Mouse (Mus musculus): ENCODE results near the gene 6820408C15Rik. TPM values are rescaled to one million over a fixed set of nuclear protein-coding genes. Genes with fewer than 3 reads are reported as not detected.

Gene 6820408C15Rik
- total and polyA plus RNA-seq, 3 experiments = not detected

DNA sequence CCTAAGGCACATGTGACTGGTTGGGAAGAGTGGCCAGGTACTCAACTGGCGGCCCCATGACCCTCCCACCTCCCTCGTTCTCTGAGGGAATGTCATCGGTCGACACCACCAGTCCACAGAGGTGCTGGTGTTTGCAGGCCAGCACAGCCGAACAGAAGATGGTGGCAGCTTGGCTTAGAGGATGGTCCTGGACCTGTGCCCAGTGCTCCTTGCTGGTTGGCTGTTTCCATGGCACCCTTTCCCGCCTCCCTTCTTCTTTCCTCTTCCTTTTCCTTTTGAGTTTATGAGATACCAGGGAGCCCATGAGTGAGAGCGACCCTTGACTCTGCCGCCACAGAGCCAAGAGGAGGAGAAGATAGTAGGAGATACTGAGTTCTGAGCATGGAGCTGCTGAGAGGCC lies 27.9 kb downstream of the 6820408C15Rik start:
- Histone ChIP-seq H3K4me2 (ENCODE audit: insufficient read depth, low read depth, poor library complexity, severe bottlenecking) (no peak overlapping the region), H3K9ac (ENCODE audit: insufficient read depth, low read depth) (no peak overlapping the region), H3K27me3 (replicated peaks) (peaks cover 87% of the 10 kb centered on the region), H3K27ac (ENCODE audit: insufficient read depth, low read depth) (no peak overlapping the region), H3K4me1 (ENCODE audit: control insufficient read depth in 1 of 2, insufficient read depth in 2 of 2) (no peaks in the 10 kb centered on the region), H3K4me3 (replicated peaks in 1 of 3; ENCODE audit: low read depth in 2 of 3, low read length in 2 of 3, poor library complexity in 1 of 3) (no peak overlapping the region), H3K79me2 (replicated peaks; ENCODE audit: control insufficient read depth, extremely low read depth, insufficient read depth, poor library complexity, severe bottlenecking) (no peaks in the 10 kb centered on the region), H3K9me3 (replicated peaks; ENCODE audit: low read length) (no peaks in the 10 kb centered on the region), H3K36me3 (replicated peaks in 1 of 2; ENCODE audit: control insufficient read depth in 1 of 2, insufficient read depth in 1 of 2, low read length in 1 of 2) (no peaks in the 10 kb centered on the region)
- DNase-seq (ENCODE audit: extremely low read depth) = no peak
- no peak for TF ChIP-seq JUN (IDR thresholded peaks at IDR 0.05; ENCODE audit: insufficient read depth, low read depth, low read length)
- no peak for TF ChIP-seq E2F4 (IDR thresholded peaks at IDR 0.05; ENCODE audit: insufficient replicate concordance, low read depth, low read length)
- TF ChIP-seq ZC3H11A (IDR thresholded peaks at IDR 0.05; ENCODE audit: low read depth, low read length) = no peak
- TF ChIP-seq BHLHE40 (IDR thresholded peaks at IDR 0.05; ENCODE audit: low read depth, low read length) = no peak
- TF ChIP-seq IRF4 (IDR thresholded peaks at IDR 0.05; ENCODE audit: low read depth, low read length) = no peak
- TF ChIP-seq NRF1 (IDR thresholded peaks at IDR 0.05; ENCODE audit: low read depth, low read length) = no peak
- no peak for TF ChIP-seq SMC3 (IDR thresholded peaks at IDR 0.05; ENCODE audit: low read depth, low read length)
- no peak for TF ChIP-seq ZMIZ1 (IDR thresholded peaks at IDR 0.05; ENCODE audit: low read depth, low read length)
- no peak for TF ChIP-seq KAT2A (IDR thresholded peaks at IDR 0.05; ENCODE audit: insufficient replicate concordance, low read length)
- no peak for TF ChIP-seq NELFE (IDR thresholded peaks at IDR 0.05; ENCODE audit: low read depth, low read length)
- TF ChIP-seq SIN3A (IDR thresholded peaks at IDR 0.05; ENCODE audit: low read length) = no peak
- no peak for TF ChIP-seq ELF1 (IDR thresholded peaks at IDR 0.05; ENCODE audit: low read depth, low read length)
- TF ChIP-seq TCF12 (IDR thresholded peaks at IDR 0.05; ENCODE audit: low read depth, low read length) = no peak
- TF ChIP-seq MYC (IDR thresholded peaks at IDR 0.05; ENCODE audit: low read depth, low read length) = no peak
- TF ChIP-seq USF2 (conservative IDR thresholded peaks at IDR 0.05; ENCODE audit: low read depth, low read length) = no peak
- no peak for TF ChIP-seq MXI1 (IDR thresholded peaks at IDR 0.05; ENCODE audit: low read depth, low read length)
- in situ Hi-C loops (cut with MboI; ENCODE audit: low pct_ligation_motif_present, low pct_unique_long_range_greater_than_20kb, low sequenced_read_pairs) = no loop called here
- dilution Hi-C loops (cut with MboI; ENCODE audit: extremely low pct_ligation_motif_present, extremely low pct_unique_long_range_greater_than_20kb, low sequenced_read_pairs) = no loop called here

DNA sequence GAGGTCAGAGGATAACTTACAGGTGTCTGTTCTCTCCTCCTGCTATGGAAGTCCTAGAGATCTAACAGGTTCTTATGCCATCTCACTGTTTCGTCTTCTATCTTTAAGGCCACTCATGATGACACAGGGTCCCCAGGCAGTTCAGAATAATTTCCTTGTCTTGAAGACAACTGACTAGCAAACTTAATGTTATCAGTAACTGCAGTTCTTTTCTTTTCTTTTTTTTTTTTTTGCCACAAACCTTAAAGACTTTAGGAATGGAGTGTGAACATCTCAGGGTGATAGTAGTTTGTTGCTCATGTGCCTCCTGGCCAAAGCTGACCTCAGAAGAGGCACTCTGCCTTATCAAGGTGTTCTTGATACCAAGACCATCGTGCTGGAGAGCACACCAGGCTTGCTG lies 31.3 kb downstream of the 6820408C15Rik start:
- no peak for TF ChIP-seq ELF1 (IDR thresholded peaks at IDR 0.05; ENCODE audit: low read depth, low read length)
- no peak for TF ChIP-seq UBTF (IDR thresholded peaks at IDR 0.05; ENCODE audit: low read depth, low read length)
- TF ChIP-seq MAZ (IDR thresholded peaks at IDR 0.05; ENCODE audit: low read depth, low read length) = no peak
- TF ChIP-seq ZC3H11A (IDR thresholded peaks at IDR 0.05; ENCODE audit: low read depth, low read length) = no peak
- no peak for TF ChIP-seq E2F4 (IDR thresholded peaks at IDR 0.05; ENCODE audit: insufficient replicate concordance, low read depth, low read length)
- TF ChIP-seq SMC3 (IDR thresholded peaks at IDR 0.05; ENCODE audit: low read depth, low read length) = no peak
- no peak for TF ChIP-seq TBP (conservative IDR thresholded peaks at IDR 0.05; ENCODE audit: low read depth, low read length)
- TF ChIP-seq CHD1 (IDR thresholded peaks at IDR 0.05; ENCODE audit: low read depth, low read length) = no peak
- H3K27me3 ChIP-seq (replicated peaks) = peaks cover 73% of the 10 kb centered on the region
- in situ Hi-C loops (cut with MboI; ENCODE audit: low pct_ligation_motif_present, low pct_unique_long_range_greater_than_20kb, low sequenced_read_pairs) = no loop called here
- no peak for DNase-seq (ENCODE audit: extremely low read depth)
- H3K4me3 ChIP-seq (replicated peaks in 1 of 3; ENCODE audit: low read depth in 2 of 3, low read length in 2 of 3, poor library complexity in 1 of 3) = no peak overlapping the region
- no peaks in the 10 kb centered on the region for H3K36me3 ChIP-seq (replicated peaks in 1 of 2; ENCODE audit: control insufficient read depth in 1 of 2, insufficient read depth in 1 of 2, low read length in 1 of 2)
- no peaks in the 10 kb centered on the region for H3K79me2 ChIP-seq (replicated peaks; ENCODE audit: control insufficient read depth, extremely low read depth, insufficient read depth, poor library complexity, severe bottlenecking)
- no peak overlapping the region for H3K27ac ChIP-seq (ENCODE audit: insufficient read depth, low read depth)
- no peak overlapping the region for H3K4me2 ChIP-seq (ENCODE audit: insufficient read depth, low read depth, poor library complexity, severe bottlenecking)
- H3K4me1 ChIP-seq (ENCODE audit: control insufficient read depth in 1 of 2, insufficient read depth in 2 of 2) = no peaks in the 10 kb centered on the region
- no peak overlapping the region for H3K9ac ChIP-seq (ENCODE audit: insufficient read depth, low read depth)
- H3K9me3 ChIP-seq (replicated peaks; ENCODE audit: low read length) = no peaks in the 10 kb centered on the region
- dilution Hi-C loops (cut with MboI; ENCODE audit: extremely low pct_ligation_motif_present, extremely low pct_unique_long_range_greater_than_20kb, low sequenced_read_pairs) = no loop called here

Measured in CH12.LX (cell line).